Mouse (Mus musculus) B cell, adult 67 days (primary cell): ENCODE data around the gene Paqr9. TPM values are rescaled to one million over a fixed set of nuclear protein-coding genes. Genes with fewer than 3 reads are reported as not detected.

ENCODE experiments used
- total RNA-seq, 2 experiments: library from RNA; stranded (reverse); gene quantifications; 4 replicates each; pipeline ENCODE4 v1.2.4; 2023

Gene Paqr9
- total RNA-seq: under 1 TPM in 1 of 2 experiments, not detected in 1; 0.32 TPM

DNA sequence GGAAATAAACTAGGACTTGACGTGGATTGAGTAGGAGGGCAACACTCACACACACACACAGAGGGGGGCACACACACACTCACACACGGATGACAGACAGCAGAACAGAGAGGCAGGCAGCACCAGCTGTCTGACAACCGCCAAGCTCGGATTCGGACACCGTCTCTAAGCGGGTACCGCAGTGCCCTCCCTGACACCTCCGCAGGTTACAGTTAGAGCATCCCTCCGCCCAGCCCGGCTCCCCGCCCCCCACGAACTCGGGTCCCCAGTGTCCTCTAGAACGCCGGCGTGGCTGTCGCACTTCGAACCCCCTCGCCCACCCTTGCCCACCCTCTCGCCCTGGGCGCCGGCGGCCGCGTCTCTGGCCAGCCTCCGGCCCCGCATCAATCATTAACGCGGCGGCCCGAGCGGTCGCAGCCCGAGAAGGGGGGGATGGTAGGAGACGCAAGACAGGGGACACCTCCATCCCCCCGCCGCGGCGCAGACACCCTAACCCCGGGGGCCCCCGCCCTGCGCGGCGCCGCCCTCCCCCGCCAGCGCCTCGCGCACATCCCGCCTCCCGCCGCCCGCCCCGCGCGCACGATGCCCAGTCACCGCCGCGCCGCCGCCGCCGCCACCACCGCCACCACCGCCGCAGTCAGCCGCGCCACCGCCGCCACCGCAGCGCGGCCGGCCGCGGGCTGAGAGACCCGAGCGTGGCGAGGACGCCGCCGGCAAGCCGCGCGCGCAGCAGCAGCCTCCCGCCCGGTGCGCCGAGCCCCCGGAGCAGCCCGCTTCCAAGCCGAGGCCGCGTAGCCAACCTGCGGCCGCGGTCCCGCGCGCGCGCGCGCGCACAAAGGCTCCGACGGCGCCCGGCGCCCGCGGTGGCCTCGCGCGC lies at the start of gene Paqr9:
Paqr9 (plus strand) TSS at position 599 of the 877 bp plus-strand sequence.

DNA sequence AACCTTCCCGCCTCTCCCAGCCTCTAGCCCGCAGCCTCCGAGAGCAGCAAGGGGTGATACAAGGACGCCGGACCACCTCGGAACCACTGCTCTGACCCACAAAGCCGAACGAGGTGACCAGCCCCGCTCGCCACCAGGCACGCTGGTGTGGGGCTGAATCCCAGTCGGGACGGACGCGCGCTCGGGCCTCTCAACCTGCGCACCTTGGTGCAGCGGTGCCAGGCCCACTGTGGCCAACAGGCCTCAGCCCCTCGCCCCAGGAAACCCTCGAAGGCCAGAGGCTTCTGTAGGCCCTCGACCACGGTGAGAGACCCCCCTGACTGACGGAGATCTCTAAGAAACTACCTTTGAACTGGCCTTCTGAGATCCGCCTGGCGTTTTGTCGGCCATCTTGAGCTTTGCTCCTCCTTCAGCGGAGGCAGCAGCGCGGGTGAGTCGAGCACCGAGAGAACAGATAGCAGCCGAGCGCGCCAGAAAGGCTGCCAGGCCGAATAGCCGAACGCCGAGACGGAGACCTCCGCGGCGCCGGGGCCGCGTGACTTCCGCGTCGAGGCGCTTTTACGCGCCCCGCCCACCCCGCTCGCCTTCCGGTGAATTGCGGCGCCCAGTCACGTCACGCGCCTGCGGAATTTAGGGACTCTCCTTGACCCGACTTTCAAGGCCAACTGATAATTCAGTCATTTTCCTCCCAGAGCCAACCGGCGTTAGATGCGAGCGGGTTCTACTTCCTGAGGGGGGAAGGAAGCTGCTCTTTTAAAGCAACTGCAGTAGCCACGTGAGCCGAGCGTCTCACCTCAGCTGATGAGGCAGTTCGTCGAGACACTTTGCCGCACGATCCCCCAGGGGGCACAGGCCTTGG lies 47.8 kb upstream of the Paqr9 start, which contains the start of gene U2surp:
U2surp (minus strand) TSS at position 525 of the 859 bp plus-strand sequence.

Other genes with a start within 250 kb of the Paqr9 start
- gene Chst2, start 152.9 kb upstream of the Paqr9 start, total RNA-seq: not detected
- gene U2surp, start 47.7 kb upstream of the Paqr9 start, total RNA-seq: 100 to 1,000 TPM; 102 to 111 TPM
- not detected for gene Pcolce2, start 77.9 kb downstream of the Paqr9 start, total RNA-seq
- under 1 TPM in 1 of 2 experiments, not detected in 1; 0.44 TPM for gene Trpc1, start 190.7 kb downstream of the Paqr9 start, total RNA-seq